Mouse (Mus musculus): ENCODE measurements around the gene Srl. TPM values are rescaled to one million over a fixed set of nuclear protein-coding genes. Genes with fewer than 3 reads are reported as not detected.

Srl gene
- 11.4 TPM for polyA plus RNA-seq (2012; fragmentation: generic; extraction: Trizol)
- long read RNA-seq, experiment 1, full-length matches to known transcripts, result 1 of 18 reads
- long read RNA-seq, experiment 1, partial matches to known transcripts, result 1 of 18 reads
- long read RNA-seq, experiment 1, other reads (novel, unspliced or antisense), result 16 of 18 reads
- long read RNA-seq, experiment 2, partial matches to known transcripts, result 0 of 13 reads
- long read RNA-seq, experiment 2, other reads (novel, unspliced or antisense), result 13 of 13 reads

- Histone ChIP-seq H3ac (ENCODE audit: control insufficient read depth, insufficient read length, low read depth) (peak within 1 kb of the TSS; percentile 73), H3K79me2 (ENCODE audit: control insufficient read depth, insufficient read depth) (peaks cover 18% of the 10 kb centered on the region), H3K4me3 (ENCODE audit: insufficient read depth, poor library complexity, severe bottlenecking) (peak within 1 kb of the TSS; percentile 35), H3K36me3 (ENCODE audit: control insufficient read depth, insufficient read depth) (peaks cover 19% of the 10 kb centered on the region), H3K79me3 (ENCODE audit: low read depth) (peaks cover 5% of the 10 kb centered on the region), H3K27me3 (ENCODE audit: control insufficient read depth, insufficient read depth, insufficient read length) (no peaks in the 10 kb centered on the region)
- TF ChIP-seq FOSL1 (IDR thresholded peaks at IDR 0.05; ENCODE audit: insufficient read depth, low read length, poor library complexity, severe bottlenecking) (no peak), MYOG (IDR thresholded peaks at IDR 0.05; ENCODE audit: control insufficient read depth, extremely low read depth, insufficient read length) (no peak), CTCF (IDR thresholded peaks at IDR 0.05; ENCODE audit: control insufficient read depth, insufficient read depth, insufficient read length) (peak; percentile 77), MYOD1 (IDR thresholded peaks at IDR 0.05; ENCODE audit: control insufficient read depth, insufficient read length, low read depth) (no peak), MAX (IDR thresholded peaks at IDR 0.05) (peak; percentile 85), USF1 (IDR thresholded peaks at IDR 0.05; ENCODE audit: low read depth) (no peak)
Measured at GRCm38 (mm10) chr16:4541501-4542198, at the start of gene Srl. Gene Srl (minus strand): TSS chr16:4541816.

- H3K4me3 ChIP-seq (ENCODE audit: insufficient read depth, poor library complexity, severe bottlenecking), result no peak overlapping the region
- H3K27me3 ChIP-seq (ENCODE audit: control insufficient read depth, insufficient read depth, insufficient read length), result no peaks in the 10 kb centered on the region
- H3K36me3 ChIP-seq (ENCODE audit: control insufficient read depth, insufficient read depth), result no peaks in the 10 kb centered on the region
- H3K79me2 ChIP-seq (ENCODE audit: control insufficient read depth, insufficient read depth), result peaks cover 32% of the 10 kb centered on the region
- H3ac ChIP-seq (ENCODE audit: control insufficient read depth, insufficient read length, low read depth), result no peak overlapping the region
- TF ChIP-seq MYOG (IDR thresholded peaks at IDR 0.05; ENCODE audit: control insufficient read depth, extremely low read depth, insufficient read length) (no peak), MAX (IDR thresholded peaks at IDR 0.05) (no peak), FOSL1 (IDR thresholded peaks at IDR 0.05; ENCODE audit: insufficient read depth, low read length, poor library complexity, severe bottlenecking) (no peak), USF1 (IDR thresholded peaks at IDR 0.05; ENCODE audit: low read depth) (no peak), CTCF (IDR thresholded peaks at IDR 0.05; ENCODE audit: control insufficient read depth, insufficient read depth, insufficient read length) (no peak), MYOD1 (IDR thresholded peaks at IDR 0.05; ENCODE audit: control insufficient read depth, insufficient read length, low read depth) (no peak)
- H3K79me3 ChIP-seq (ENCODE audit: low read depth), result peaks cover 13% of the 10 kb centered on the region
Measured at GRCm38 (mm10) chr16:4590236-4590635, 48.6 kb upstream of the Srl start.

GRCm38 (mm10) chr16:4587516-4588210 lies 46.0 kb upstream of the Srl start:
- H3K27me3 ChIP-seq (ENCODE audit: control insufficient read depth, insufficient read depth, insufficient read length), result no peaks in the 10 kb centered on the region
- H3K79me3 ChIP-seq (ENCODE audit: low read depth), result peaks cover 7% of the 10 kb centered on the region
- no peak overlapping the region for H3K4me3 ChIP-seq (ENCODE audit: insufficient read depth, poor library complexity, severe bottlenecking)
- TF ChIP-seq MAX (IDR thresholded peaks at IDR 0.05), result no peak
- TF ChIP-seq CTCF (IDR thresholded peaks at IDR 0.05; ENCODE audit: control insufficient read depth, insufficient read depth, insufficient read length), result no peak
- TF ChIP-seq MYOD1 (IDR thresholded peaks at IDR 0.05; ENCODE audit: control insufficient read depth, insufficient read length, low read depth), result no peak
- no peak for TF ChIP-seq USF1 (IDR thresholded peaks at IDR 0.05; ENCODE audit: low read depth)
- TF ChIP-seq MYOG (IDR thresholded peaks at IDR 0.05; ENCODE audit: control insufficient read depth, extremely low read depth, insufficient read length), result no peak
- no peak for TF ChIP-seq CEBPB (IDR thresholded peaks at IDR 0.05; ENCODE audit: low read depth)
- TF ChIP-seq FOSL1 (IDR thresholded peaks at IDR 0.05; ENCODE audit: insufficient read depth, low read length, poor library complexity, severe bottlenecking), result no peak
- peaks cover 11% of the 10 kb centered on the region for H3K79me2 ChIP-seq (ENCODE audit: control insufficient read depth, insufficient read depth)
- peak overlapping the region; percentile 62 for H3ac ChIP-seq (ENCODE audit: control insufficient read depth, insufficient read length, low read depth)
- no peaks in the 10 kb centered on the region for H3K36me3 ChIP-seq (ENCODE audit: control insufficient read depth, insufficient read depth)

GRCm38 (mm10) chr16:4586531-4587123 lies 45.0 kb upstream of the Srl start:
- H3K27me3 ChIP-seq (ENCODE audit: control insufficient read depth, insufficient read depth, insufficient read length), result no peaks in the 10 kb centered on the region
- peak overlapping the region; percentile 49 for H3ac ChIP-seq (ENCODE audit: control insufficient read depth, insufficient read length, low read depth)
- H3K36me3 ChIP-seq (ENCODE audit: control insufficient read depth, insufficient read depth), result no peaks in the 10 kb centered on the region
- TF ChIP-seq MYOG (IDR thresholded peaks at IDR 0.05; ENCODE audit: control insufficient read depth, extremely low read depth, insufficient read length) (no peak), MYOD1 (IDR thresholded peaks at IDR 0.05; ENCODE audit: control insufficient read depth, insufficient read length, low read depth) (no peak), USF1 (IDR thresholded peaks at IDR 0.05; ENCODE audit: low read depth) (no peak), MAX (IDR thresholded peaks at IDR 0.05) (no peak), CTCF (IDR thresholded peaks at IDR 0.05; ENCODE audit: control insufficient read depth, insufficient read depth, insufficient read length) (no peak)
- H3K4me3 ChIP-seq (ENCODE audit: insufficient read depth, poor library complexity, severe bottlenecking), result peak overlapping the region; percentile 12
- peaks cover under 1% of the 10 kb centered on the region for H3K79me2 ChIP-seq (ENCODE audit: control insufficient read depth, insufficient read depth)
- H3K79me3 ChIP-seq (ENCODE audit: low read depth), result no peaks in the 10 kb centered on the region
